Mouse (Mus musculus) right cerebral cortex, postnatal 10 days (tissue): ENCODE measurements around the gene Vmn2r28.
"Not testable (repeated sequence)": the region's sequence is repeated elsewhere in the genome, so short reads cannot be mapped to it uniquely, and the experiment has no call there.

Experiments used
- DNase-seq, 2 experiments: peaks; one replicate each; pipeline ENCODE4 v3.0.0; 2021; ENCODE audit warnings: low spot score in 2 of 2

Gene Vmn2r28

GRCm38 (mm10) chr7:5493856-5494255 lies at the start of gene Vmn2r28:
Gene Vmn2r28 (minus strand): TSS chr7:5493956.
- not testable (repeated sequence) for DNase-seq

GRCm38 (mm10) chr7:5540770-5541436 lies 47.1 kb upstream of the Vmn2r28 start:
- not testable (repeated sequence) for DNase-seq

- DNase-seq: no peak
Observed at GRCm38 (mm10) chr7:5456674-5457073, 37.1 kb downstream of the Vmn2r28 start, which contains the start of gene Vmn1r59. Gene Vmn1r59 (minus strand): TSS chr7:5456774.

- not testable (repeated sequence) for DNase-seq
Observed at GRCm38 (mm10) chr7:5454011-5454410, 39.7 kb downstream of the Vmn2r28 start.

- no peak for DNase-seq
Observed at GRCm38 (mm10) chr7:5448627-5449026, 45.1 kb downstream of the Vmn2r28 start.
